Mouse (Mus musculus): Measurements from ENCODE around the gene Ermard. TPM values are rescaled to one million over a fixed set of nuclear protein-coding genes. Genes with fewer than 3 reads are reported as not detected.

Gene Ermard
- polyA plus RNA-seq, 1 experiment from 2014 or later: 61.2 TPM

- Histone ChIP-seq H3K9ac (no peak overlapping the region), H3K27me3 (replicated peaks) (no peaks in the 10 kb centered on the region), H3K36me3 (no peaks in the 10 kb centered on the region), H3K9me3 (replicated peaks) (no peaks in the 10 kb centered on the region), H3K4me3 (no peak overlapping the region), H3K4me1 (replicated peaks) (no peaks in the 10 kb centered on the region), H3K27ac (ENCODE audit: poor library complexity, severe bottlenecking) (no peak overlapping the region), H3K4me2 (no peak overlapping the region)
- WGBS: 82% methylated on average over 6 of the region's 6 CpGs
- ATAC-seq (ENCODE audit: insufficient number of reproducible peaks, low FRiP score): no peak
These were observed 79.6 kb downstream of the Ermard start for GRCm38 (mm10) chr17:15120569-15120968.

GRCm38 (mm10) chr17:15129630-15130287 lies 88.8 kb downstream of the Ermard start:
- ATAC-seq (ENCODE audit: insufficient number of reproducible peaks, low FRiP score): peak; percentile 69
- H3K9ac ChIP-seq: no peak overlapping the region
- H3K4me3 ChIP-seq: no peak overlapping the region
- peak overlapping the region; percentile 67 for H3K27ac ChIP-seq (ENCODE audit: poor library complexity, severe bottlenecking)
- no peak overlapping the region for H3K4me2 ChIP-seq
- H3K4me1 ChIP-seq (replicated peaks): peaks cover 12% of the 10 kb centered on the region
- H3K27me3 ChIP-seq (replicated peaks): 0 out of 2 replicates have a peak, but pooled peaks cover 7% of the 10 kb centered on the region
- H3K36me3 ChIP-seq: no peaks in the 10 kb centered on the region
- no peaks in the 10 kb centered on the region for H3K9me3 ChIP-seq (replicated peaks)
- WGBS: 42% methylated on average over 9 of the region's 9 CpGs

- no peaks in the 10 kb centered on the region for H3K9me3 ChIP-seq (replicated peaks)
- no peak overlapping the region for H3K4me2 ChIP-seq
- WGBS: 44% methylated on average over 3 of the region's 3 CpGs
- no peak overlapping the region for H3K4me3 ChIP-seq
- 0 out of 2 replicates have a peak, but pooled peaks cover 7% of the 10 kb centered on the region for H3K27me3 ChIP-seq (replicated peaks)
- peak overlapping the region; percentile 67 for H3K27ac ChIP-seq (ENCODE audit: poor library complexity, severe bottlenecking)
- no peak overlapping the region for H3K9ac ChIP-seq
- ATAC-seq (ENCODE audit: insufficient number of reproducible peaks, low FRiP score): peak; percentile 70
- H3K4me1 ChIP-seq (replicated peaks): peaks cover 12% of the 10 kb centered on the region
- no peaks in the 10 kb centered on the region for H3K36me3 ChIP-seq
These were observed 89.3 kb downstream of the Ermard start for GRCm38 (mm10) chr17:15130288-15130656.

GRCm38 (mm10) chr17:15134905-15135669 lies 94.1 kb downstream of the Ermard start:
- Histone ChIP-seq H3K4me2 (no peak overlapping the region), H3K9ac (no peak overlapping the region), H3K4me1 (replicated peaks) (peaks cover 23% of the 10 kb centered on the region), H3K27me3 (replicated peaks) (no peaks in the 10 kb centered on the region), H3K27ac (ENCODE audit: poor library complexity, severe bottlenecking) (no peak overlapping the region; the same call in 1 of the 2 replicates), H3K36me3 (no peaks in the 10 kb centered on the region), H3K9me3 (replicated peaks) (no peaks in the 10 kb centered on the region), H3K4me3 (no peak overlapping the region)
- WGBS: 67% methylated on average over 12 of the region's 12 CpGs
- peak; percentile 56 for ATAC-seq (ENCODE audit: insufficient number of reproducible peaks, low FRiP score)

GRCm38 (mm10) chr17:15137443-15137842 lies 96.4 kb downstream of the Ermard start:
- H3K27me3 ChIP-seq (replicated peaks): no peaks in the 10 kb centered on the region
- WGBS: 54% methylated on average over 5 of the region's 5 CpGs

More at GRCm38 (mm10) chr17:15137443-15137842, 96.4 kb downstream of the Ermard start:
- peaks cover 16% of the 10 kb centered on the region for H3K4me1 ChIP-seq (replicated peaks)
- H3K4me3 ChIP-seq: no peak overlapping the region
- peak; percentile 65 for ATAC-seq (ENCODE audit: insufficient number of reproducible peaks, low FRiP score)
- no peak overlapping the region for H3K4me2 ChIP-seq
- H3K9me3 ChIP-seq (replicated peaks): no peaks in the 10 kb centered on the region
- no peak overlapping the region for H3K9ac ChIP-seq
- no peaks in the 10 kb centered on the region for H3K36me3 ChIP-seq
- H3K27ac ChIP-seq (ENCODE audit: poor library complexity, severe bottlenecking): no peak overlapping the region

Other genes starting within 250 kb of the Ermard start
- 3.9 and 4.1 TPM in 2 replicates for gene Wdr27, start 98.0 kb upstream of the Ermard start, polyA plus RNA-seq (2016; fragmentation: Nextera tagmentation; extraction: Ambion mirVana)
- gene 1600012H06Rik, start 98.0 kb upstream of the Ermard start, polyA plus RNA-seq (2016; fragmentation: Nextera tagmentation; extraction: Ambion mirVana): 35.7 and 37.1 TPM in 2 replicates
- 28.5 and 28.6 TPM in 2 replicates for gene Phf10, start 79.9 kb upstream of the Ermard start, polyA plus RNA-seq (2016; fragmentation: Nextera tagmentation; extraction: Ambion mirVana)
- gene 9030025P20Rik, start 62.7 kb upstream of the Ermard start, polyA plus RNA-seq (2016; fragmentation: Nextera tagmentation; extraction: Ambion mirVana): 6.7 and 7.8 TPM in 2 replicates
- 0.42 TPM in 1 of 2 replicates, not detected in the other for gene Gm3417, start 62.4 kb upstream of the Ermard start, polyA plus RNA-seq (2016; fragmentation: Nextera tagmentation; extraction: Ambion mirVana)
- gene Gm3435, start 31.0 kb upstream of the Ermard start, polyA plus RNA-seq (2016; fragmentation: Nextera tagmentation; extraction: Ambion mirVana): 5.2 and 5.4 TPM in 2 replicates
- gene Tcte3, start 280 bp downstream of the Ermard start, polyA plus RNA-seq (2016; fragmentation: Nextera tagmentation; extraction: Ambion mirVana): 0.61 TPM in 1 of 2 replicates, not detected in the other
- gene Gm3448, start 329 bp downstream of the Ermard start, polyA plus RNA-seq (2016; fragmentation: Nextera tagmentation; extraction: Ambion mirVana): 2.4 TPM in 2 replicates